Mouse (Mus musculus): ENCODE data around the gene Usp22. TPM values are rescaled to one million over a fixed set of nuclear protein-coding genes. Genes with fewer than 3 reads are reported as not detected.

Usp22 gene
- polyA plus RNA-seq, 1 experiment: 8.1 TPM

DNA sequence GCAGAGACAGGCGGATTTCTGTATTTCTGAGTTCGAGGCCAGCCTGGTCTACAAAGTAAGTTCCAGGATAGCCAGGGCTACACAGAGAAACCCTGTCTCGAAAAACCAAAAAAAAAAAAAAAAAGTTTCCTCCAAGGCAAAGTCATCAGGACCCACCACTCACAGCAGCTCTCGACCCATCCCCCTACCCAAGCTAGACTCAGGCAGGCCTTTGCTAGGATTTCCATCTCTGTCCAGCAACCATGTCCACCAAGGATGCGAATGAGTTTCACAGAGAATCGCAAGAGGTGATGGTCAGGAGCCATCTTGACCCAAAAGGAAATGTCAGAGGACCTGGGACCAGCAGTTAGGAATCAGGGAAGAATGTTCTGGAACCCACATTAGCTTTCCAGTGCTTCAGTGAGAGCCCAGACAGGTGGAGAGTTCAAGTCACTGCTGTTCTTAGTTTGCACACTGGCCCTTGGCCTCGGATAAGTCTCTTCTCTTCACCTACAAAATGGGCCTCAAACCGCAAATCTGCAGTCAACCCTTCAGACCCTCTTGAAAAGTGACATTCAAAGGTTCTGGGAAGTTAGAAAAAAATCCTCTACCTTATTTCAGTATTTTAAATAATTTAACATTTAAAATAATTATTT, 47.3 kb downstream of the Usp22 start:
- TF ChIP-seq GATA1 (IDR thresholded peaks at IDR 0.05; ENCODE audit: low read length): no peak

GRCm38 (mm10) chr11:61126606-61127355, 48.1 kb downstream of the Usp22 start, which contains the start of gene Tnfrsf13b:
Gene Tnfrsf13b, plus strand, starts transcription at chr11:61126755.
- TF ChIP-seq GATA1 (IDR thresholded peaks at IDR 0.05; ENCODE audit: low read length): no peak

DNA sequence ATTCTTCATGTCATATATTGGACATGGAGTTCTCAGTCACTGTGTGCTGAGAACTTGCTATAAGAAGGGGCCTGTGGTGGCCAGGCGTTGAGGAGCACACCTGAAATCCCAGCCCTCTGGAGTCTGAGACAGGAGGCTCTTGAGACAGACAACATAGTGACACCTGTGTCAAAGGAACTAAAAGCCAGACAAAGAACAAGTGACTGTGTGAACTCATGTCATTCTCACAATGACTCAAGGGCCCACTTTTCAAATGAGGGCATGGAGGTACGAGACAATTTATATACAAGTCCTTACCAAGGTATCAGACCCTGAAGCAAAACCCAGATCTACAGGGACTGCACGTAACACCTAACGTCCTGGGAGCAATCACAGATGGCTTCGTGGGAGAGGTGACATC, 48.9 kb downstream of the Usp22 start:
- TF ChIP-seq GATA1 (IDR thresholded peaks at IDR 0.05; ENCODE audit: low read length): no peak

- TF ChIP-seq GATA1 (IDR thresholded peaks at IDR 0.05; ENCODE audit: low read length): no peak
Measured at GRCm38 (mm10) chr11:61123886-61124285, 51.0 kb downstream of the Usp22 start.

DNA sequence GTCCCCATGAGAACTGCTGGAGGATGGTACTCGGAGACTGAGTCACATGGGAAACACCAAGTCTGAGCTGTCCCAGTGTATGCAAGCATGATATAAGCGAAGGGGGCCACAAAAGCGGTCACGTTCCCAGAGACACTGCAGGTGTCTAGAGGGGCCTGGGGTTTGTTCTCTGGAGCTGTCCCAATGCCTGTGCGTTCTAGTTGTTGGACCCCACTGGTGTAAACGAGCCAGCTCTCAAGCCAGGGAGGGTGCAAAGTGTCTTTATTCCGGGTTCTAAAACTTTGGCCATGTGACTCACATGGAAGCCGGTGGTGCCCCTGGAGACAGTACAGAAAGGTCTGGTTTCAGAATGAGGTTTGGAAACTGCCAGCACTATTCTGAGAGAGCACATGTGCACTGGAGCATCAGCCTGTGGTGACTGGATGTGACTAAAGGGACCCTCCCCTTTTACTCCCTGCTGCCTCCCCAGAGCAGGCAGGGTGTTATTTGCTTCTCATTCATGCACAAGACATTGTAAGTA, 52.0 kb downstream of the Usp22 start:
- TF ChIP-seq GATA1 (IDR thresholded peaks at IDR 0.05; ENCODE audit: low read length): no peak

DNA sequence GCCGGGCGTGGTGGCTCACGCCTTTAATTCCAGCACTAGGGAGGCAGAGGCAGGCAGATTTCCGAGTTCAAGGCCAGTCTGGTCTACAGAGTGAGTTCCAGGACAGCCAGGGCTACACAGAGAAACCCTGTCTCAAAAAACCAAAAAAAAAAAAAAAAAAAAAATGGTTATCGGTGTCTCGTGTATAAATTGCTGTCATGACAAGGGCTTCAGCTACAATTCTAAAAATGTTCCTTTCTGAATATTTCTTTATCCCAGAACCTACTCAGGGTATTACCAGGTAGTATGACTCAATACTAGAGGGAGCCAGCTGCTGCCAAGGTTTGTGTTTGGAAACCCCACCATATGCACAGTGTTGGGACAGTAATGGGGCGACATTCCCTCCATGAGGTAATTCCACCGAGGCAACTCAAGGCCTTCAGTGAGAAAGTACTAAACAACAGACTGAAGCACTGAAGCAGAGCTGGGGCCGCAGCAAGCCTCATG, 52.5 kb downstream of the Usp22 start:
- TF ChIP-seq GATA1 (IDR thresholded peaks at IDR 0.05; ENCODE audit: low read length): no peak

DNA sequence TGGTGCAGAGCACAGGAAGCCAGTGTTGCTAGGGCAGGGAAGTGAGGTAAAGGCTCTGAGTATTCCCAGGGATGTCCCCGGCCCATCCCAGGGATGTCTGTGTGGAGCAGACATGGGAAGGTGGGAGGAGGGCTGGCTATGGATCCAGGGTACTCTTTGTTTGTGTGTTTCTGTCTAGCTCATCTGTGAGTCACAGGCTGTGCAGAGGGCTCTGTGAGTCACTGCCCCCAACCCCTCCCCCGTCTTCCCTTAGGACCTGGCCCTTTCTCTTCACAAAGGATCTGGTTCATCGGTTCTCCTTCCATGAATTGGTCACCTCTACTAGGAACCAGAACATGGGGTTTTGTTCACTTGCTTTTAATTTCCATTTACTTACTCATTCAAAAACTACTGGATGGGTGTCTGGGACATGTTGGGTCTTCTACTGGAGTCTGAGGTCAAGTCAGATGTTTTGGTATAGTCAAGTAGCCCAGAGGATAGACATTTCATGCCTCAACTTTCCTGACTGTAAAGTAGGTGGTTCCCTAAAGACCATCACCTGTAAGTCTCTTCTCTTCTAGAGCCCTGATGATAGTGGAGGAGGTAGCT, 54.8 kb downstream of the Usp22 start:
- TF ChIP-seq GATA1 (IDR thresholded peaks at IDR 0.05; ENCODE audit: low read length): no peak

DNA sequence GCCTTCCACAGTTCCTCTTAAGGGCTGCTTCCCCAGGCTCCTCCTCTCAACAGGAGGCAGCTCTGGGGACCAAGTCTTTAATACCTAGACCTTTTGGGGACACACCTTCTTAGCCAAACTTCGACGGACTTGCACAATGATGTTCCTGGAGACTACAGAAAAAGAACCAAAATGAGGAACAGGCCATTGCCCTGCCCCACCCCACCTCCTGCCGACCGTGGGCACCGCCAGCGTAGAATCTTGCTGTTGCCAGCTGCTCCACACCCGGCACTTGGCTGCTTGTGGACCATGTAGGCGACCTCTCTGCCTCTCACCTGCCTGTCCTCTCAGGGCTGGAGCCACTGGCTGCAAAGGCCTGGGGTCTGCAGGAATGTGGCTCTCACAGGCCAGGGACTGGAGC, 58.6 kb downstream of the Usp22 start:
- no peak for TF ChIP-seq GATA1 (IDR thresholded peaks at IDR 0.05; ENCODE audit: low read length)

DNA sequence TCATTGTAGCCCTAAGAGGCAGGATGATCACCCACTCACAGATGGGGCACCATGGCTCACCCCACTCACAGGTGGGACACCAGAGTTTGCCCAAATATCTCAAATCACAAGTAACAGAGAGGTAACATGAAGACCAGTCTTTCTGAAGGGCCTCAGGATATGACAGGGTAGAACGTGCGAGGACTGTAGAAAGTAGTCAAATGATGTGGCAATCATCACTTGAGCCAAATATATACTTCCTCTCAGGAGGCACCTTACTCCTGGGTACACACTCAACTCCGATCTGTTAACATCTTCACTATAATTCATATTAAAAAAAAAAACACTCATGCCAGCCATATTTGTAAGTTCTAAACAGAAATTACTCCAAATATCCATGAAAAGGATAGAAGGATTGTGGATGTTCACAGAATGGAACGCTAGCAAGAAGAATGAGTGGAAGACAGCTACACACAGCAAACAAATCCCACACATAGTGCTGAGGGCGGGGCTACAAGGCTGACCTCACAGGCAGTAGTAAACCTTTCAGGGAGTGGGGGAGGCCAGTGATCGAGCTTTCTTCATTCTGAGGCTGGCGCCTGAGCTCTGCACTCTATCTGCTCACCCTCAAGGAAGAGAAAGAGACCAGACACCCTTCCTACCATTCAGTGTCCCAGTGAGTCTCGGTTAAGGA, 62.4 kb downstream of the Usp22 start:
- no peak for TF ChIP-seq GATA1 (IDR thresholded peaks at IDR 0.05; ENCODE audit: low read length)

DNA sequence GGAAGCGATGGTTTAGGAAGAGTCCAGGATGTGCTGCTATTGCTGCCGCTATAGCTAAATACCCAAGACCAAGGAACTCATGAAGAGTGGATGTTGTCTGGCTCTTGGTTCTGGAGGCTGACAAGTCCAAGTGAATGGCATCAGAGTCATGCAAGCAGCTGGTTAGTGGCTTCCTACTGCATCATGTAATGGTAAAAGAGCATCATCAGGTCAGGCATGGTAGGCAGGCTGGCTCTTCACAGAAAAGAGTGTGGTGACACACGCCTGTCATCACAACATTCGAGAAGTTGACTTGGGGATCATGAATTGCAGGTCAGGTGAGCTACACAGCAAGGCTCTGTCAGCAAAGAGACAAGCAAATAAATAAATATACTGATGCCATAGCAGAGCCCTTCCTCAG, 63.4 kb downstream of the Usp22 start:
- TF ChIP-seq GATA1 (IDR thresholded peaks at IDR 0.05; ENCODE audit: low read length): no peak

- TF ChIP-seq GATA1 (IDR thresholded peaks at IDR 0.05; ENCODE audit: low read length): no peak
Measured at GRCm38 (mm10) chr11:61110928-61111327, 63.9 kb downstream of the Usp22 start.

- TF ChIP-seq GATA1 (IDR thresholded peaks at IDR 0.05; ENCODE audit: low read length): no peak
Measured at GRCm38 (mm10) chr11:61110113-61110512, 64.7 kb downstream of the Usp22 start.

GRCm38 (mm10) chr11:61109707-61110106, 65.1 kb downstream of the Usp22 start:
- TF ChIP-seq GATA1 (IDR thresholded peaks at IDR 0.05; ENCODE audit: low read length): no peak

- TF ChIP-seq GATA1 (IDR thresholded peaks at IDR 0.05; ENCODE audit: low read length): no peak
Measured at GRCm38 (mm10) chr11:61108911-61109361, 65.9 kb downstream of the Usp22 start.

DNA sequence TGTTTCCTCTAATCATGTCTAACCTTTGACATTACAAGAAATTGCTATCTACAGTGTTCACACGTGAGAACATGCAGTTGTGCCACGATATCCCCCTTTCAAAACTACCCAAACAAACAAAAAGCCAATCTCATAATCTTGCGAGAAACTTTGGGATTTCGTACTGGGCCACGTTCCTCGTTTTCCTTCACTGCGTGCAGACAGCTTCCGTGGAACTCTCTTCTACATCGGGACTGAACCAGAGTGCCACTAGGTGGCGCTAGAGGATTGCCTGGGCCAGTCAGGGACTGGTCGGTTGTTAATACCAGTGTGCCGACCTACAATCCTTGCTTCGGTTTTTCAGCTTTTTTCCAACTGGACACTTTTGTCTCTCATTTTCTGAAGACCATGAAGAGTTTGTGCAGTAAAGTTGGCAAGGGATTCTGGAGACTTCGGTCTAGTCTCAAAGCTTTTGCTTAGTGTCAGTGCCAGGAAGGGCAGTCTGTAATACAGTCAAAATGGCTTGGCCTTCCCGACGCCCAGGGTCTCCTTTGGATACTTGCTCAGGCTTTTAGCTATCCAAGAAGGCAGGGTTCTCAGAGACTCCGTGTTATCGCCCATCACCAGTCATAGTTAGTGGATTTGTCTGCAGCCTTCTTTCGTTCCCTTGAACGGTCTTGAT, 70.5 kb downstream of the Usp22 start:
- TF ChIP-seq GATA1 (IDR thresholded peaks at IDR 0.05; ENCODE audit: low read length): no peak

Measured in G1E-ER4 (cell line).